Mouse (Mus musculus): ENCODE results near the gene Nkd1.

GRCm38 (mm10) chr8:88580785-88581184 is 59.6 kb downstream of the Nkd1 start:
- TF ChIP-seq CTCF (IDR thresholded peaks at IDR 0.05; ENCODE audit: low read depth, low read length), result no peak
- TF ChIP-seq POLR2A (IDR thresholded peaks at IDR 0.05; ENCODE audit: insufficient read depth, low read length), result no peak
- TF ChIP-seq EP300 (IDR thresholded peaks at IDR 0.05; ENCODE audit: insufficient read depth, low read depth, low read length), result no peak
